Mouse (Mus musculus) lung, embryonic 14.5 days (tissue): ENCODE results near the gene Fam167b. TPM values are rescaled to one million over a fixed set of nuclear protein-coding genes. Genes with fewer than 3 reads are reported as not detected.

Source experiments
- ATAC-seq: fragments of 200-750 bp; cut with Nextera tagmentation; 2 replicates; pipeline ENCODE4 v1.8.0; 2017; ENCODE audit warnings: mild to moderate bottlenecking, moderate TSS enrichment, moderate library complexity; ENCODE audit not compliant: insufficient read depth
- DNase-seq: peaks from one replicate; pipeline ENCODE4 v3.0.0-alpha.2; 2015
- H3K27ac ChIP-seq: fragments of 300-500 bp; sonication (generic); 2 replicates; pipeline ENCODE4 v1.5.1; 2014; ENCODE audit warnings: low read depth, mild to moderate bottlenecking, moderate library complexity
- H3K27me3 ChIP-seq: fragments of 300-500 bp; sonication (generic); 2 replicates; pipeline ENCODE4 v1.6.1; 2014; ENCODE audit warnings: low read length, control low read depth; ENCODE audit not compliant: insufficient read depth
- H3K36me3 ChIP-seq: fragments of 300-500 bp; sonication (generic); 2 replicates; pipeline ENCODE4 v1.6.1; 2014; ENCODE audit warnings: control low read depth; ENCODE audit not compliant: insufficient read depth
- H3K4me1 ChIP-seq: fragments of 300-500 bp; sonication (generic); 2 replicates; pipeline ENCODE4 v1.6.1; 2014; ENCODE audit warnings: antibody characterized with exemption, control low read depth; ENCODE audit not compliant: insufficient read depth
- H3K4me2 ChIP-seq: fragments of 300-500 bp; sonication (generic); 2 replicates; pipeline ENCODE4 v1.6.1; 2014; ENCODE audit warnings: mild to moderate bottlenecking
- H3K4me3 ChIP-seq: fragments of 300-500 bp; sonication (generic); 2 replicates; pipeline ENCODE4 v1.5.1; 2014; ENCODE audit warnings: low read depth, low read length
- H3K9ac ChIP-seq: fragments of 300-500 bp; sonication (generic); 2 replicates; pipeline ENCODE4 v1.6.1; 2014
- H3K9me3 ChIP-seq: fragments of 300-500 bp; sonication (generic); 2 replicates; pipeline ENCODE4 v1.6.1; 2016; ENCODE audit warnings: low read depth, low read length, control low read depth
- CTCF ChIP-seq: IDR thresholded peaks from 2 replicates; pipeline ENCODE4 v1.5.1; 2016; ENCODE audit warnings: antibody characterized with exemption, low read depth
- WGBS: fragments of 180-500 bp; shearing (Covaris S2); extraction: QIAGEN DNeasy Blood & Tissue Kit; methylation state at CpG from one replicate; pipeline ENCODE4 v1.1.7; 2014; 5-methylcytosine and 5-hydroxymethylcytosine counted together
- polyA plus RNA-seq: library from polyadenylated mRNA; unstranded; fragments of >200 nt; fragmentation: Nextera tagmentation; extraction: Ambion mirVana; gene quantifications from 2 replicates; pipeline ENCODE4 v1.2.1, GENCODE M21; 2014

Fam167b gene
- 2.2 and 2.7 TPM in 2 replicates for polyA plus RNA-seq

GRCm38 (mm10) chr4:129578466-129578865 lies at the start of gene Fam167b:
Fam167b (minus strand) TSS chr4:129578549.
- Histone ChIP-seq H3K36me3 (no peaks in the 10 kb centered on the region), H3K9me3 (no peaks in the 10 kb centered on the region), H3K27me3 (no peaks in the 10 kb centered on the region), H3K4me2 (0 out of 2 replicates have a peak within 1 kb of the TSS, but pooled peaks have one; percentile 0), H3K4me1 (no peaks in the 10 kb centered on the region), H3K27ac (peak within 1 kb of the TSS; percentile 18; the same call in 1 of the 2 replicates), H3K4me3 (no peak within 1 kb of the TSS), H3K9ac (no peak within 1 kb of the TSS)
- no peak for ATAC-seq
- no peak for DNase-seq
- WGBS: 85% methylated on average over 5 of the region's 5 CpGs
- no peak for TF ChIP-seq CTCF

- H3K9ac ChIP-seq: no peak overlapping the region
- no peak for ATAC-seq
- H3K4me1 ChIP-seq: peaks cover 13% of the 10 kb centered on the region; the same call in 1 of the 2 replicates
- TF ChIP-seq CTCF: no peak
- 67% methylated on average over 6 of the region's 6 CpGs for WGBS
- no peak for DNase-seq
- no peak overlapping the region for H3K4me3 ChIP-seq
- H3K27me3 ChIP-seq: no peaks in the 10 kb centered on the region
- no peak overlapping the region for H3K27ac ChIP-seq
- no peak overlapping the region for H3K4me2 ChIP-seq
- H3K36me3 ChIP-seq: peaks cover 56% of the 10 kb centered on the region
- H3K9me3 ChIP-seq: no peaks in the 10 kb centered on the region
Measured at GRCm38 (mm10) chr4:129626035-129626434, 47.7 kb upstream of the Fam167b start.

GRCm38 (mm10) chr4:129625496-129625895 lies 47.1 kb upstream of the Fam167b start:
- peak overlapping the region; percentile 65; the same call in 1 of the 2 replicates for H3K4me2 ChIP-seq
- peaks cover 50% of the 10 kb centered on the region for H3K36me3 ChIP-seq
- no peak overlapping the region for H3K9ac ChIP-seq
- DNase-seq (no peak), ATAC-seq (no peak)
- no peaks in the 10 kb centered on the region for H3K9me3 ChIP-seq
- no peak overlapping the region for H3K4me3 ChIP-seq
- peaks cover 13% of the 10 kb centered on the region; the same call in 1 of the 2 replicates for H3K4me1 ChIP-seq
- TF ChIP-seq CTCF: no peak
- H3K27ac ChIP-seq: no peak overlapping the region
- H3K27me3 ChIP-seq: no peaks in the 10 kb centered on the region
- 46% methylated on average over 4 of the region's 4 CpGs for WGBS

GRCm38 (mm10) chr4:129625029-129625370 lies 46.7 kb upstream of the Fam167b start:
- DNase-seq (peak; percentile 79), ATAC-seq (peak; percentile 32; the same call in 1 of the 2 replicates)
- H3K9ac ChIP-seq: peak overlapping the region; percentile 37

GRCm38 (mm10) chr4:129624281-129625028 lies 46.1 kb upstream of the Fam167b start:
- no peaks in the 10 kb centered on the region for H3K9me3 ChIP-seq
- H3K27ac ChIP-seq: peak overlapping the region; percentile 83
- peak overlapping the region; percentile 65 for H3K4me2 ChIP-seq
- ATAC-seq (peak; percentile 94), DNase-seq (peak; percentile 94)
- H3K4me1 ChIP-seq: peaks cover 13% of the 10 kb centered on the region; the same call in 1 of the 2 replicates
- no peak for TF ChIP-seq CTCF
- H3K9ac ChIP-seq: peak overlapping the region; percentile 68
- H3K36me3 ChIP-seq: peaks cover 40% of the 10 kb centered on the region
- no peaks in the 10 kb centered on the region for H3K27me3 ChIP-seq
- peak overlapping the region; percentile 52 for H3K4me3 ChIP-seq
- under 1% methylated on average over 18 of the region's 18 CpGs for WGBS

More at GRCm38 (mm10) chr4:129625029-129625370, 46.7 kb upstream of the Fam167b start:
- Histone ChIP-seq H3K9me3 (no peaks in the 10 kb centered on the region), H3K27ac (peak overlapping the region; percentile 83), H3K36me3 (peaks cover 45% of the 10 kb centered on the region), H3K4me2 (peak overlapping the region; percentile 65), H3K4me1 (peaks cover 13% of the 10 kb centered on the region; the same call in 1 of the 2 replicates), H3K4me3 (peak overlapping the region; percentile 52), H3K27me3 (no peaks in the 10 kb centered on the region)
- 6% methylated on average over 6 of the region's 6 CpGs for WGBS
- no peak for TF ChIP-seq CTCF

GRCm38 (mm10) chr4:129623681-129624091 lies 45.3 kb upstream of the Fam167b start, which contains the start of gene Ccdc28b:
Ccdc28b (minus strand) TSS chr4:129623947.
- Histone ChIP-seq H3K4me1 (peaks cover 13% of the 10 kb centered on the region; the same call in 1 of the 2 replicates), H3K36me3 (peaks cover 32% of the 10 kb centered on the region), H3K9me3 (no peaks in the 10 kb centered on the region), H3K4me2 (peak within 1 kb of the TSS; percentile 65), H3K27ac (peak within 1 kb of the TSS; percentile 83), H3K4me3 (peak within 1 kb of the TSS; percentile 52), H3K9ac (peak within 1 kb of the TSS; percentile 68), H3K27me3 (no peaks in the 10 kb centered on the region)
- TF ChIP-seq CTCF: no peak
- ATAC-seq (peak; percentile 26; the same call in 1 of the 2 replicates), DNase-seq (peak; percentile 78)
- under 1% methylated on average over 10 of the region's 10 CpGs for WGBS
